Mouse (Mus musculus): ENCODE measurements around the gene Chd3. TPM values are rescaled to one million over a fixed set of nuclear protein-coding genes. Genes with fewer than 3 reads are reported as not detected.
"Not testable (repeated sequence)": the region's sequence is repeated elsewhere in the genome, so short reads cannot be mapped to it uniquely, and the experiment has no call there.

Chd3 gene
- total and polyA plus RNA-seq, 3 experiments, result 71.0 to 92.8 (median 83.4) TPM

GRCm38 (mm10) chr11:69323667-69324111, 45.5 kb downstream of the Chd3 start, which contains the start of the genes Cntrob and Trappc1:
TSS of gene Cntrob (minus strand) at chr11:69323775.
TSS of gene Trappc1 (plus strand) at chr11:69323980.
- DNase-seq, result peak; percentile 100

DNA sequence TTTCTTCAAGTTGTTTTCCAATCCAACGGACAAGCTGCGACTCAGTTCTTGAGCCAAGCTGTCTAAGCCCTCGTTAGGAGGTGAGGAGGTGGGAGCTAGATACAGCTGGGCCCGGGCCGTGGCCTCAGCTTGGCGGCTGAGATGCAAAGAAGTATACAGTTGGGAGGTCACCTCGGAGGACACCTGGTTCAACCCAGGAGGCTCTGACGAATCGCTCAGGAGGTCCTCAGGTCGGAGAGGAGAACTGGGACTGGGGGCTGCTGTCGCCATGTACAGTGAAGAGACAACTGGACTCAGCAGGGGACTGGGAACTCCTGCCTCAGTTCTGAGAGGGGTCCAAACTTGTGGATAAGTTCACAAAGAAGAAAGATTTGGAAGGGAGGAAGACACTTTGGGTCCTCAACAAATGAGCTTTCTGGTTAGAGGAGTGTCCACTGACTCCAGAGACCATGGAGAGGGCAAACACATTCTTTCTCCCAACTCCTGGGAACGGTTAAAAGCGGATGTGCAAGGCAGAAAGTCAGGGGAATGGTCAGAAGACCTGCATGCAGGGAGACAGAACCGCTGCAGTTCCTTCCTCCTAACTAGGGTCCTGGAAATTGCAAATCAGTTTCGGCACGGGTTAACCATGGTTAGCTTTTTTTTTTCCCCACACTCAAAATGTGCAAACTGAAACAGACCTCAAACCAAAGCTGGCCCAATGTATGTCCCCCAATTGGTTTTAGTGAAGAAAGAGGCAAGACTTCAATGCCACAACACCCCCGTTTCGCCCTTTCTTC, 46.3 kb downstream of the Chd3 start:
- DNase-seq, result no peak

DNA sequence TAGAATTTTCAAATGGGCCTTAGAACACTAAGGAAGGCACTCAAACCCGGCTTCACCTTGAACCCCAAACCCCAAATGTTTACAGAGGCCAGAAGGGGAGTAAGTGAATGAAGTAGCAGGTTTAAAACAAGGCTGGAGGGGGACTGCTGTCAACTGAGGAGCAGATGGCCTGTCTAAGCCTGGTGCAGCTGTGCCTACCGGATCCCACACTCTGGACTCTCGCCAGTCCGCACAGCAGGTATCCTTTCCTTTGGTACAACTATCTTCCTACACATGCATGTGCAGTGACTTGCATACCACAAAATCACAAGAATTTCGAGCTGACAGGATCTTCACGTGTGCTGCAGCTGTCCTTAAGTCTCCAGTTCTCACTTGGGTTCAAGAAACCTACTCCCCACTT, 47.2 kb downstream of the Chd3 start:
- DNase-seq, result no peak

DNA sequence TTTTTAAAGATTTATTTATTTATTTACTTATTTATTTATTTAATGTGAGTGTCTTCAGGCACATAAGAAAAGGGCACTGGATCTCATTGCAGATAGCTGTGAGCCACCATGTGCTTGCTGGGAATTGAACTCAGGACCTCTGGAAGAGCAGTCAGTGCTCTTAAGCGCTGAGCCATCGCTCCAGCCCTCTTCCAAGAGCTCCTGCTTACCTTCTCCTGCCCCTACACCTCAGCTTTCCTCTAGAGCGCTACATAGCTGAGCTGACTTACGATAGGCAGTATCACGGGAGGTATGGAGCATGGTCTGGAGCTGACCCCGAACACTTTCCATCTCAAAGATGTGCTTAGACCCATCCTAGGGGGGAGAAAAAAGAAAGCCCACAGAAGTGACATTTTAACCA, 47.6 kb downstream of the Chd3 start:
- DNase-seq, result no peak

DNA sequence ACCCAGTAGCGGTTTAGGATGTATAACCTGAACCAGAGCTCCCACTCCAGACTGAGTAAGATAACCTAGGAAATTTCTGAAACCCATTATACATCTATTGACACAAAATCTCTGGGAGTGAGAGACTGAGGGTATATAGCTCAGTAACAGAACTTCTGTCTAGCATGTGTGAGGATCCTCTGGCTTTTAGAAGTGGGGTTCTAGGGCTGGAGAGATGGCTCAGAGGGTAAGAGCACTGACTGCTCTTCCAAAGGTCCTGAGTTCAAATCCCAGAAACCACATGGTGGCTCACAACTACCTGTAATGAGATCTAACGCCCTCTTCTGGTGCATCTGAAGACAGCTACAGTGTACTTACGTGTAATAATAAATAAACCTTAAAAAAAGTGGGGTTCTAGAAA, 51.2 kb downstream of the Chd3 start:
- not testable (repeated sequence) for DNase-seq

DNA sequence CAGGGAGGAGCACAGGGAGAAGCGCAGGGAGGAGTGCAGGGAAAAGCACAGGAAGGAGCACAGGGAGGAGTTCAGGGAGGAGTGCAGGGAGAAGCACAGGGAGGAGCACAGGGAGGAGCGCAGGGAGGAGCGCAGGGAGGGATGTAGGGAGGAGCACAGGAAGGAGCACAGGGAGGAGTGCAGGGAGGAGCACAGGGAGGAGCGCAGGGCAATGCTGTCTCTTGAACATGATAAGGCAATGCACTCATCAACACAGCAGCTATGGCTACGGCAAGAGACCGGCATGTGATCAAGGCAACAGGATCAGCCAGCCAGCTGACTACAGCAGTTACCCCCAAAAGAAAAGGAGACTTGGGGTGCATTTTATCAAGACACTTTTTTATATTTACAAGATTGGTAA, 52.8 kb downstream of the Chd3 start:
- no peak for DNase-seq

GRCm38 (mm10) chr11:69311266-69311665, 57.9 kb downstream of the Chd3 start:
- DNase-seq, result peak; percentile 37

- no peak for DNase-seq
Observed at GRCm38 (mm10) chr11:69306039-69306438, 63.2 kb downstream of the Chd3 start.

- no peak for DNase-seq
Observed at GRCm38 (mm10) chr11:69305291-69305690, 63.9 kb downstream of the Chd3 start.

GRCm38 (mm10) chr11:69302817-69303216, 66.4 kb downstream of the Chd3 start:
- DNase-seq, result no peak

DNA sequence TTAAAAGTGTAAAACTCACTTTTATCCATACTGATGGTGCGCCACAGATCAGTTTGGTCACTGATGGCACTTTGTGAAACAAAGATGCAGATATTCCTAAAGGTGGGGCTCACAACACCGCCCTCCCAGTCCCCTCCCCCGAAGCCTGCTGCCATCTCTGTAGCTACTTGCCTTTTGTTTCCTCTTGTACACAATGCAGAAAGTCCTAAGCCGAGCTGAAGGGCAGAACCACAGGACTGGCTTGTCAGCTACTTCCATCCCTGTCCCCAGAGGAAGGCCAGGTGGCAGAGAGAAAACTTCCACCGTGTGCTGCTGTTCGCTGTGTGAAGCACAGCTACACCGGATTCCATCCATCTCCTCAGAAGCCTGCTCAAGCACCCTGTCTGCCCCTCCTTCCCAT, 71.0 kb downstream of the Chd3 start:
- DNase-seq, result no peak

GRCm38 (mm10) chr11:69297799-69298198, 71.4 kb downstream of the Chd3 start:
- no peak for DNase-seq

- DNase-seq, result no peak
Observed at GRCm38 (mm10) chr11:69295286-69295685, 73.9 kb downstream of the Chd3 start.

Other genes with a start within 250 kb of the Chd3 start
- not detected for gene Hes7, start 249.0 kb downstream of the Chd3 start, total RNA-seq (2021)
- 1.3 and 1.6 TPM in 2 replicates for gene Hes7, start 249.0 kb downstream of the Chd3 start, polyA plus RNA-seq (2012; rRNA removed)
- gene 9130213A22Rik, start 246.8 kb downstream of the Chd3 start, total RNA-seq (2021), result under 1 TPM; 0.59 to 0.78 TPM
- 2.3 and 3.0 TPM in 2 replicates for gene 9130213A22Rik, start 246.8 kb downstream of the Chd3 start, polyA plus RNA-seq (2012; rRNA removed)
- gene Aloxe3, start 243.5 kb downstream of the Chd3 start, total RNA-seq (2021), result 1 to 10 TPM in 1 of 2 experiments, under 1 TPM in 1; 0.79 to 1.0 TPM
- gene Aloxe3, start 243.5 kb downstream of the Chd3 start, polyA plus RNA-seq (2012; rRNA removed), result 1.4 and 2.5 TPM in 2 replicates
- not detected for gene Alox12b, start 212.4 kb downstream of the Chd3 start, total RNA-seq (2021)
- gene Alox12b, start 212.4 kb downstream of the Chd3 start, polyA plus RNA-seq (2012; rRNA removed), result not detected in 2 replicates
- gene Alox8, start 171.6 kb downstream of the Chd3 start, total RNA-seq (2021), result not detected
- gene Alox8, start 171.6 kb downstream of the Chd3 start, polyA plus RNA-seq (2012; rRNA removed), result not detected in 2 replicates
- gene Gucy2e, start 132.4 kb downstream of the Chd3 start, total RNA-seq (2021), result not detected
- not detected in 2 replicates for gene Gucy2e, start 132.4 kb downstream of the Chd3 start, polyA plus RNA-seq (2012; rRNA removed)
- 1 to 10 TPM; 4.4 to 6.5 TPM for gene Cntrob, start 45.6 kb downstream of the Chd3 start, total RNA-seq (2021)
- gene Cntrob, start 45.6 kb downstream of the Chd3 start, polyA plus RNA-seq (2012; rRNA removed), result 5.9 and 6.2 TPM in 2 replicates
- 10 to 100 TPM; 81.3 to 83.5 TPM for gene Trappc1, start 45.4 kb downstream of the Chd3 start, total RNA-seq (2021)
- 18.4 and 23.4 TPM in 2 replicates for gene Trappc1, start 45.4 kb downstream of the Chd3 start, polyA plus RNA-seq (2012; rRNA removed)
- gene Kcnab3, start 43.1 kb downstream of the Chd3 start, total RNA-seq (2021), result 10 to 100 TPM in 1 of 2 experiments, 1 to 10 TPM in 1; 6.0 to 10.5 TPM
- 9.0 and 12.6 TPM in 2 replicates for gene Kcnab3, start 43.1 kb downstream of the Chd3 start, polyA plus RNA-seq (2012; rRNA removed)
- gene Rnf227, start 28.9 kb downstream of the Chd3 start, total RNA-seq (2021), result 1 to 10 TPM; 3.3 to 6.8 TPM
- 0.88 and 1.1 TPM in 2 replicates for gene Rnf227, start 28.9 kb downstream of the Chd3 start, polyA plus RNA-seq (2012; rRNA removed)
- 100 to 1,000 TPM; 124 to 157 TPM for gene Naa38, start 26.1 kb upstream of the Chd3 start, total RNA-seq (2021)
- 175 and 193 TPM in 2 replicates for gene Naa38, start 26.1 kb upstream of the Chd3 start, polyA plus RNA-seq (2012; rRNA removed)
- gene Cyb5d1, start 26.2 kb upstream of the Chd3 start, total RNA-seq (2021), result 10 to 100 TPM; 44.2 to 59.7 TPM
- 10.7 and 11.8 TPM in 2 replicates for gene Cyb5d1, start 26.2 kb upstream of the Chd3 start, polyA plus RNA-seq (2012; rRNA removed)
- 10 to 100 TPM; 10.8 to 16.0 TPM for gene Tmem88, start 28.8 kb upstream of the Chd3 start, total RNA-seq (2021)
- gene Tmem88, start 28.8 kb upstream of the Chd3 start, polyA plus RNA-seq (2012; rRNA removed), result 86.3 and 94.7 TPM in 2 replicates
- gene Kdm6b, start 44.3 kb upstream of the Chd3 start, total RNA-seq (2021), result 10 to 100 TPM; 31.4 to 41.5 TPM
- gene Kdm6b, start 44.3 kb upstream of the Chd3 start, polyA plus RNA-seq (2012; rRNA removed), result 17.4 and 18.7 TPM in 2 replicates
- gene Dnah2, start 179.7 kb upstream of the Chd3 start, total RNA-seq (2021), result under 1 TPM; 0.32 to 0.66 TPM
- 0.19 and 0.28 TPM in 2 replicates for gene Dnah2, start 179.7 kb upstream of the Chd3 start, polyA plus RNA-seq (2012; rRNA removed)
- gene Efnb3, start 190.8 kb upstream of the Chd3 start, total RNA-seq (2021), result under 1 TPM; 0.52 to 0.69 TPM
- 0.77 and 1.3 TPM in 2 replicates for gene Efnb3, start 190.8 kb upstream of the Chd3 start, polyA plus RNA-seq (2012; rRNA removed)
- 10 to 100 TPM in 1 of 2 experiments, 1 to 10 TPM in 1; 8.4 to 12.0 TPM for gene Wrap53, start 210.8 kb upstream of the Chd3 start, total RNA-seq (2021)
- 14.8 and 16.1 TPM in 2 replicates for gene Wrap53, start 210.8 kb upstream of the Chd3 start, polyA plus RNA-seq (2012; rRNA removed)
- gene Trp53, start 211.0 kb upstream of the Chd3 start, total RNA-seq (2021), result 10 to 100 TPM; 59.6 to 67.5 TPM
- gene Trp53, start 211.0 kb upstream of the Chd3 start, polyA plus RNA-seq (2012; rRNA removed), result 78.9 and 85.0 TPM in 2 replicates
- 10 to 100 TPM; 34.9 to 40.2 TPM for gene Atp1b2, start 236.5 kb upstream of the Chd3 start, total RNA-seq (2021)
- 28.3 and 31.5 TPM in 2 replicates for gene Atp1b2, start 236.5 kb upstream of the Chd3 start, polyA plus RNA-seq (2012; rRNA removed)
- not detected for gene Shbg, start 248.5 kb upstream of the Chd3 start, total RNA-seq (2021)
- gene Shbg, start 248.5 kb upstream of the Chd3 start, polyA plus RNA-seq (2012; rRNA removed), result not detected in 2 replicates